Mouse (Mus musculus) lung, postnatal 25 days (tissue): ENCODE data around the gene Gtf2ird1.
"Not testable (repeated sequence)": the region's sequence is repeated elsewhere in the genome, so short reads cannot be mapped to it uniquely, and the experiment has no call there.

Experiments used
- DNase-seq: peaks from one replicate; pipeline ENCODE4 v3.0.0; 2022; ENCODE audit warnings: low spot score

Gene Gtf2ird1

GRCm38 (mm10) chr5:134456503-134456962 is at the start of gene Gtf2ird1:
Gene Gtf2ird1 (minus strand): TSS chr5:134456716.
- peak; percentile 75 for DNase-seq

GRCm38 (mm10) chr5:134505810-134506292 is 49.3 kb upstream of the Gtf2ird1 start:
- no peak for DNase-seq

- no peak for DNase-seq
Observed at GRCm38 (mm10) chr5:134502591-134502990, 46.1 kb upstream of the Gtf2ird1 start.

- no peak for DNase-seq
Observed at GRCm38 (mm10) chr5:134501453-134501852, 44.9 kb upstream of the Gtf2ird1 start.

GRCm38 (mm10) chr5:134500681-134501080 is 44.2 kb upstream of the Gtf2ird1 start:
- DNase-seq, result no peak

- DNase-seq, result peak; percentile 53
Observed at GRCm38 (mm10) chr5:134500062-134500461, 43.5 kb upstream of the Gtf2ird1 start.

- DNase-seq, result no peak
Observed at GRCm38 (mm10) chr5:134497026-134497425, 40.5 kb upstream of the Gtf2ird1 start.

- no peak for DNase-seq
Observed at GRCm38 (mm10) chr5:134495796-134496195, 39.3 kb upstream of the Gtf2ird1 start.

- peak; percentile 86 for DNase-seq
Observed at GRCm38 (mm10) chr5:134494142-134494541, 37.6 kb upstream of the Gtf2ird1 start.

GRCm38 (mm10) chr5:134492956-134493355 is 36.4 kb upstream of the Gtf2ird1 start:
- DNase-seq, result no peak

GRCm38 (mm10) chr5:134491712-134492417 is 35.3 kb upstream of the Gtf2ird1 start:
- DNase-seq, result peak; percentile 91

GRCm38 (mm10) chr5:134491206-134491605 is 34.7 kb upstream of the Gtf2ird1 start:
- DNase-seq, result no peak

- DNase-seq, result no peak
Observed at GRCm38 (mm10) chr5:134490465-134490864, 33.9 kb upstream of the Gtf2ird1 start.

- peak; percentile 52 for DNase-seq
Observed at GRCm38 (mm10) chr5:134489583-134489982, 33.1 kb upstream of the Gtf2ird1 start.

GRCm38 (mm10) chr5:134488596-134488995 is 32.1 kb upstream of the Gtf2ird1 start:
- DNase-seq, result no peak

- DNase-seq, result no peak
Observed at GRCm38 (mm10) chr5:134488042-134488441, 31.5 kb upstream of the Gtf2ird1 start.

- peak; percentile 70 for DNase-seq
Observed at GRCm38 (mm10) chr5:134485900-134486665, 29.6 kb upstream of the Gtf2ird1 start.

- no peak for DNase-seq
Observed at GRCm38 (mm10) chr5:134485183-134485730, 28.7 kb upstream of the Gtf2ird1 start.

GRCm38 (mm10) chr5:134483291-134483690 is 26.8 kb upstream of the Gtf2ird1 start:
- no peak for DNase-seq

GRCm38 (mm10) chr5:134482331-134482730 is 25.8 kb upstream of the Gtf2ird1 start:
- DNase-seq, result no peak

GRCm38 (mm10) chr5:134478886-134479285 is 22.4 kb upstream of the Gtf2ird1 start:
- not testable (repeated sequence) for DNase-seq

- not testable (repeated sequence) for DNase-seq
Observed at GRCm38 (mm10) chr5:134475686-134476085, 19.2 kb upstream of the Gtf2ird1 start.
